Comparison of ENCODE assay signal across 8 mouse cellular contexts in the genomic region with DNA sequence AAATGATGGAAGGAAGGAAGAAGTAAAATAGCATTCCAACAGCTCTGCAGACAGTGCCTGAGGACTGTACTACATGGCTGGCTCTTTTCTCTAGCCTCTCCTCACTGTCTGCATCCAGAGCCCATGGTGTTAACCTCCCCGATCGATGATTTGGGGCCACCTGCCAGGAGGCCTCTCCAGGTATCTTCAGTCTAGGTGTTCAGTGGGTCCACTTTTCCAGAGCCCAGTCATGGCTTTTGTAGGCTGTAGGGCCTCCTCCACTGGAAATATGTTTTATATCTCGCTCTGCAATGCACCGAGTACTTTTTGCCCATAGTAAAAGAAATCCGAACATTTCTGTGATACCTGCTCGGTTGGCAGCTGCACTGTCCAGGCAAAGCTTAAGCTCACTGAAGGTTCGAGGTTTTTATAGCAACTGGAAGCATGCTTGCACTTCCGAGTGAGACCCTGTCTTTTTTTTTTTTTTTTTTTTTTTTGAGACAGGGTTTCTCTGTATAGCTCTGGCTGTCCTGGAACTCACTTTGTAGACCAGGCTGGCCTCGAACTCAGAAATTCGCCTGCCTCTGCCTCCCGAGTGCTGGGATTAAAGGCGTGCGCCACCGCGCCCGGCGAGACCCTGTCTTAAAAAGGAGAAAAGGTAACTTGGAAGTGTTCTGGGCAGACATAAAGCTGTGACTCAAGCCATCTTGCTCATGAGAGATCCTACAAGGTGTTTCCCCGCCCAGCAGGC. TPM values are rescaled to one million over a fixed set of nuclear protein-coding genes. Genes with fewer than 3 reads are reported as not detected.
A peak's percentile ranks its signal among the peaks of the same experiment; 100 is the strongest.
DNase-seq lines count a peak whose midpoint lies in the region; ATAC-seq and TF ChIP-seq lines count a peak whose summit lies in the region.

No protein-coding gene starts in this region.

- no peaks in the 10 kb centered on the region for H3K36me3 ChIP-seq in heart, embryonic 11.5 days (ENCODE audit: control insufficient read depth, insufficient read depth, low read length)
- peaks cover 4% of the 10 kb centered on the region for H3K36me3 ChIP-seq in hindbrain, embryonic 13.5 days
- peaks cover 18% of the 10 kb centered on the region for H3K36me3 ChIP-seq in midbrain, embryonic 10.5 days

- peaks cover 5% of the 10 kb centered on the region for H3K4me1 ChIP-seq in heart, embryonic 11.5 days (ENCODE audit: control insufficient read depth, insufficient read depth, low read length)
- H3K4me1 ChIP-seq in cortical plate, adult 2 months (ENCODE audit: control insufficient read depth, insufficient read depth, low read length): peaks cover 4% of the 10 kb centered on the region; the same call in 1 of the 2 replicates
- H3K4me1 ChIP-seq in hindbrain, embryonic 13.5 days (replicated peaks): peaks cover 21% of the 10 kb centered on the region
- peaks cover 16% of the 10 kb centered on the region for H3K4me1 ChIP-seq in midbrain, embryonic 10.5 days

- H3K4me2 ChIP-seq in heart, embryonic 11.5 days: peak overlapping the region; percentile 70
- peak overlapping the region; percentile 86 for H3K4me2 ChIP-seq in hindbrain, embryonic 13.5 days

- no peak for TF ChIP-seq CTCF in cortical plate, adult 2 months (IDR thresholded peaks at IDR 0.05; ENCODE audit: extremely low read depth, insufficient read depth, low read length)

- 47% methylated on average over 18 of the region's 18 CpGs for WGBS in heart, embryonic 11.5 days (ENCODE audit: insufficient replicate concordance)
- 47% methylated on average over 18 of the region's 18 CpGs for WGBS in hindbrain, embryonic 13.5 days
- WGBS in midbrain, embryonic 10.5 days: 44% methylated on average over 18 of the region's 18 CpGs

- H3K27me3 ChIP-seq in heart, embryonic 11.5 days (ENCODE audit: control insufficient read depth, insufficient read depth, low read length): no peaks in the 10 kb centered on the region
- H3K27me3 ChIP-seq in hindbrain, embryonic 13.5 days: no peaks in the 10 kb centered on the region
- no peaks in the 10 kb centered on the region for H3K27me3 ChIP-seq in midbrain, embryonic 10.5 days (ENCODE audit: low read depth, poor library complexity, severe bottlenecking)

- H3K9ac ChIP-seq in heart, embryonic 11.5 days (ENCODE audit: low read depth, low read length): no peak overlapping the region; the same call in 1 of the 2 replicates
- no peak overlapping the region for H3K9ac ChIP-seq in hindbrain, embryonic 13.5 days

- no peak for DNase-seq in heart, adult 8-10 months (ENCODE audit: low spot score)
- no peak for DNase-seq in midbrain, embryonic 10.5 days (ENCODE audit: low spot score)
- DNase-seq in embryo, embryonic 10 days (ENCODE audit: low spot score): no peak
- no peak for DNase-seq in spleen, postnatal 4 days (ENCODE audit: low spot score in 2 of 2)
- no peak for DNase-seq in lung, postnatal 14 days

- no peak for TF ChIP-seq POLR2A in cortical plate, adult 2 months (IDR thresholded peaks at IDR 0.05; ENCODE audit: extremely low read depth, insufficient read depth, low read length)

- H3K9me3 ChIP-seq in heart, embryonic 11.5 days (replicated peaks; ENCODE audit: control insufficient read depth, low read length): no peaks in the 10 kb centered on the region
- no peaks in the 10 kb centered on the region for H3K9me3 ChIP-seq in hindbrain, embryonic 13.5 days
- no peaks in the 10 kb centered on the region for H3K9me3 ChIP-seq in midbrain, embryonic 10.5 days (replicated peaks)

- no peak for ATAC-seq in heart, embryonic 11.5 days (replicated peaks; ENCODE audit: insufficient number of reproducible peaks, low FRiP score, low TSS enrichment)
- no peak for ATAC-seq in hindbrain, embryonic 13.5 days (ENCODE audit: low FRiP score)

- peak overlapping the region; percentile 83 for H3K4me3 ChIP-seq in heart, embryonic 11.5 days (ENCODE audit: low read depth, low read length)
- peak overlapping the region; percentile 73; the same call in 1 of the 2 replicates for H3K4me3 ChIP-seq in cortical plate, adult 2 months (ENCODE audit: insufficient read depth, low read length)
- H3K4me3 ChIP-seq in hindbrain, embryonic 13.5 days: peak overlapping the region; percentile 93
- peak overlapping the region; percentile 94 for H3K4me3 ChIP-seq in midbrain, embryonic 10.5 days

- H3K27ac ChIP-seq in heart, embryonic 11.5 days (ENCODE audit: low read depth, low read length): no peak overlapping the region
- H3K27ac ChIP-seq in cortical plate, adult 2 months (ENCODE audit: insufficient read depth, low read length): no peak overlapping the region
- no peak overlapping the region for H3K27ac ChIP-seq in hindbrain, embryonic 13.5 days
- H3K27ac ChIP-seq in midbrain, embryonic 10.5 days (replicated peaks): peak overlapping the region; percentile 95

RNA-seq across cellular contexts. Expression of gene Nelfcd, which starts 0.4 kb away (rescaled TPM):
- 99.5 and 101 TPM in 2 replicates for polyA plus RNA-seq in heart, embryonic 11.5 days (2014; fragmentation: Nextera tagmentation; extraction: Ambion mirVana)
- 10 to 100 TPM; 27.3 to 28.7 (median 28.4) TPM for total RNA-seq in heart, adult 8-10 months (2022)
- 74.7 and 76.9 TPM in 2 replicates for polyA plus RNA-seq in cortical plate, adult 2 months (2012; rRNA removed)
- polyA plus RNA-seq in hindbrain, embryonic 13.5 days (2015; fragmentation: Nextera tagmentation; extraction: Ambion mirVana): 115 and 118 TPM in 2 replicates
- 193 and 195 TPM in 2 replicates for polyA plus RNA-seq in midbrain, embryonic 10.5 days (2016; fragmentation: Nextera tagmentation; extraction: Ambion mirVana)

RNA-seq across cellular contexts. Expression of gene Ctsz, which starts 23.7 kb away (rescaled TPM):
- 110 and 117 TPM in 2 replicates for polyA plus RNA-seq in heart, embryonic 11.5 days (2014; fragmentation: Nextera tagmentation; extraction: Ambion mirVana)
- 10 to 100 TPM; 23.2 to 31.4 (median 25.9) TPM for total RNA-seq in heart, adult 8-10 months (2022)
- 72.1 and 78.9 TPM in 2 replicates for polyA plus RNA-seq in cortical plate, adult 2 months (2012; rRNA removed)
- polyA plus RNA-seq in hindbrain, embryonic 13.5 days (2015; fragmentation: Nextera tagmentation; extraction: Ambion mirVana): 80.8 and 81.5 TPM in 2 replicates
- 116 TPM in 2 replicates for polyA plus RNA-seq in midbrain, embryonic 10.5 days (2016; fragmentation: Nextera tagmentation; extraction: Ambion mirVana)

RNA-seq across cellular contexts. Expression of gene Tubb1, which starts 35.3 kb away (rescaled TPM):
- 11.0 and 14.6 TPM in 2 replicates for polyA plus RNA-seq in heart, embryonic 11.5 days (2014; fragmentation: Nextera tagmentation; extraction: Ambion mirVana)
- total RNA-seq in heart, adult 8-10 months (2022): 10 to 100 TPM in 1 of 4 experiments, 1 to 10 TPM in 3; 4.1 to 10.8 (median 6.5) TPM
- 0.09 TPM in 1 of 2 replicates, not detected in the other for polyA plus RNA-seq in cortical plate, adult 2 months (2012; rRNA removed)
- polyA plus RNA-seq in hindbrain, embryonic 13.5 days (2015; fragmentation: Nextera tagmentation; extraction: Ambion mirVana): 1.0 and 1.9 TPM in 2 replicates
- 4.3 and 6.1 TPM in 2 replicates for polyA plus RNA-seq in midbrain, embryonic 10.5 days (2016; fragmentation: Nextera tagmentation; extraction: Ambion mirVana)

RNA-seq across cellular contexts. Expression of gene Atp5e, which starts 48.7 kb away (rescaled TPM):
- polyA plus RNA-seq in heart, embryonic 11.5 days (2014; fragmentation: Nextera tagmentation; extraction: Ambion mirVana): 953 and 1,053 TPM in 2 replicates
- 1,000 to 10,000 TPM; 1,537 to 1,974 (median 1,684) TPM for total RNA-seq in heart, adult 8-10 months (2022)
- 591 and 599 TPM in 2 replicates for polyA plus RNA-seq in cortical plate, adult 2 months (2012; rRNA removed)
- 832 and 843 TPM in 2 replicates for polyA plus RNA-seq in hindbrain, embryonic 13.5 days (2015; fragmentation: Nextera tagmentation; extraction: Ambion mirVana)
- 569 and 605 TPM in 2 replicates for polyA plus RNA-seq in midbrain, embryonic 10.5 days (2016; fragmentation: Nextera tagmentation; extraction: Ambion mirVana)

RNA-seq across cellular contexts. Expression of gene Prelid3b, which starts 57.7 kb away (rescaled TPM):
- 140 and 165 TPM in 2 replicates for polyA plus RNA-seq in heart, embryonic 11.5 days (2014; fragmentation: Nextera tagmentation; extraction: Ambion mirVana)
- total RNA-seq in heart, adult 8-10 months (2022): 10 to 100 TPM; 49.9 to 68.8 (median 58.7) TPM
- polyA plus RNA-seq in cortical plate, adult 2 months (2012; rRNA removed): 75.0 and 82.6 TPM in 2 replicates
- polyA plus RNA-seq in hindbrain, embryonic 13.5 days (2015; fragmentation: Nextera tagmentation; extraction: Ambion mirVana): 111 and 114 TPM in 2 replicates
- 125 and 132 TPM in 2 replicates for polyA plus RNA-seq in midbrain, embryonic 10.5 days (2016; fragmentation: Nextera tagmentation; extraction: Ambion mirVana)
